Mouse (Mus musculus): ENCODE results near the gene Ctdspl.

Ctdspl gene

GRCm38 (mm10) chr9:118920798-118921515, 5.3 kb upstream of the Ctdspl start:
- peak; percentile 77 for DNase-seq (ENCODE audit: low read depth)

GRCm38 (mm10) chr9:118921926-118922325, 4.3 kb upstream of the Ctdspl start:
- peak; percentile 61 for DNase-seq (ENCODE audit: low read depth)

- DNase-seq (ENCODE audit: low read depth), result no peak
Measured at GRCm38 (mm10) chr9:118924554-118925085, 1.6 kb upstream of the Ctdspl start.

GRCm38 (mm10) chr9:118925286-118926110, 755 bp upstream of the Ctdspl start:
- DNase-seq (ENCODE audit: low read depth), result peak; percentile 98

- no peak for DNase-seq (ENCODE audit: low read depth)
Measured at GRCm38 (mm10) chr9:118926688-118927321, 552 bp downstream of the Ctdspl start.

- DNase-seq (ENCODE audit: low read depth), result peak; percentile 82
Measured at GRCm38 (mm10) chr9:118927501-118927900, 1.2 kb downstream of the Ctdspl start.

GRCm38 (mm10) chr9:118928007-118928406, 1.8 kb downstream of the Ctdspl start:
- no peak for DNase-seq (ENCODE audit: low read depth)

GRCm38 (mm10) chr9:118928656-118929055, 2.4 kb downstream of the Ctdspl start:
- no peak for DNase-seq (ENCODE audit: low read depth)

GRCm38 (mm10) chr9:118930611-118931010, 4.4 kb downstream of the Ctdspl start:
- DNase-seq (ENCODE audit: low read depth), result no peak

- DNase-seq (ENCODE audit: low read depth), result no peak
Measured at GRCm38 (mm10) chr9:118933800-118934199, 7.5 kb downstream of the Ctdspl start.

- DNase-seq (ENCODE audit: low read depth), result no peak
Measured at GRCm38 (mm10) chr9:118934319-118934718, 8.1 kb downstream of the Ctdspl start.

GRCm38 (mm10) chr9:118935098-118935497, 8.8 kb downstream of the Ctdspl start:
- no peak for DNase-seq (ENCODE audit: low read depth)

GRCm38 (mm10) chr9:118936071-118936470, 9.8 kb downstream of the Ctdspl start:
- DNase-seq (ENCODE audit: low read depth), result no peak

- no peak for DNase-seq (ENCODE audit: low read depth)
Measured at GRCm38 (mm10) chr9:118937515-118937914, 11.3 kb downstream of the Ctdspl start.

GRCm38 (mm10) chr9:118939410-118939809, 13.2 kb downstream of the Ctdspl start:
- no peak for DNase-seq (ENCODE audit: low read depth)

- DNase-seq (ENCODE audit: low read depth), result no peak
Measured at GRCm38 (mm10) chr9:118939831-118940230, 13.6 kb downstream of the Ctdspl start.

GRCm38 (mm10) chr9:118940591-118941207, 14.4 kb downstream of the Ctdspl start:
- DNase-seq (ENCODE audit: low read depth), result no peak

GRCm38 (mm10) chr9:118942030-118942429, 15.8 kb downstream of the Ctdspl start:
- DNase-seq (ENCODE audit: low read depth), result no peak

- no peak for DNase-seq (ENCODE audit: low read depth)
Measured at GRCm38 (mm10) chr9:118943941-118944340, 17.7 kb downstream of the Ctdspl start.

- DNase-seq (ENCODE audit: low read depth), result no peak
Measured at GRCm38 (mm10) chr9:118944388-118944787, 18.1 kb downstream of the Ctdspl start.

- DNase-seq (ENCODE audit: low read depth), result no peak
Measured at GRCm38 (mm10) chr9:118948486-118948885, 22.2 kb downstream of the Ctdspl start.

- DNase-seq (ENCODE audit: low read depth), result no peak
Measured at GRCm38 (mm10) chr9:118949124-118949523, 22.9 kb downstream of the Ctdspl start.

Measured in 416B (cell line).